Mouse (Mus musculus) gastrocnemius, adult 2 months (tissue): ENCODE measurements at regions not wholly inside any gene's neighbourhood (a gene's known extent, or its start where the extent isn't known, plus 50 kb on each side); places are given as distances from the start of the nearest gene placed in this dataset.

ENCODE experiments used
- DNase-seq: peaks from one replicate; pipeline ENCODE4 v3.0.0; 2022
- H3K27ac ChIP-seq: fragments of 200-600 bp; 2 replicates; pipeline ENCODE4 v1.8.1; 2022; ENCODE audit warnings: mild to moderate bottlenecking
- H3K4me3 ChIP-seq: fragments of 200-600 bp; 2 replicates; pipeline ENCODE4 v1.8.1; 2022; ENCODE audit warnings: mild to moderate bottlenecking, moderate library complexity
- CTCF ChIP-seq: fragments of 200-600 bp; IDR thresholded peaks from 2 replicates; pipeline ENCODE4 v1.8.1; 2022; ENCODE audit warnings: antibody characterized with exemption, mild to moderate bottlenecking, moderate library complexity
- intact Hi-C: fragments of 180-260 bp; cut with DNase I; formaldehyde crosslinking; loops from one replicate; pipeline ENCODE4 v1.15.1; 2025

- no peak for TF ChIP-seq CTCF
- Histone ChIP-seq H3K4me3 (no peak overlapping the region), H3K27ac (no peak overlapping the region)
- intact Hi-C loops = no loop called here
- no peak for DNase-seq
Measured at GRCm38 (mm10) chr2:179080462-179081274, 361.6 kb upstream of the Cdh4 start.

- H3K4me3 ChIP-seq = no peak overlapping the region
- no peak overlapping the region for H3K27ac ChIP-seq
- intact Hi-C loops = no loop called here
- TF ChIP-seq CTCF = no peak
- DNase-seq = no peak
Measured at GRCm38 (mm10) chr2:179086915-179087314, 355.3 kb upstream of the Cdh4 start.

DNA sequence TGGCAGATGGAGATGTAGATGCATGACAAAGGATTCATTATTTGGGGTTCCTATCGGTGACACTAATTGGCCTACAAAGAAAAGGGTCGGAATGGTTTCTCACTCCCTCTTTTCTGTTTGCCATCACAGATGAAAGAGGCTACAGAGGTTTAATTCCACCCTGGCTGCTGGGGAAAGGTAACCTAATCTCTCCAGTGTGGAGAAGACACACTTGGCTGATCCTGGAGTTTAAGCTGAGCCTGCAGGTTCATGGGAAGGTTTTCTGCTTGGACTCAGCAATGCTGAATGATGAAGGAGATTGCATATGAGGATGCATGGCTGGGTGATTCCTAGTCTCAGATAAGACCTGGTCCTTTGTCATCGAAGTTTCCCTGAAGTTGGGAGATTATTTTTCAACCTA lies 350.8 kb upstream of the Cdh4 start:
- no peak for TF ChIP-seq CTCF
- no peak for DNase-seq
- intact Hi-C loops = no loop called here
- Histone ChIP-seq H3K4me3 (no peak overlapping the region), H3K27ac (no peak overlapping the region)

DNA sequence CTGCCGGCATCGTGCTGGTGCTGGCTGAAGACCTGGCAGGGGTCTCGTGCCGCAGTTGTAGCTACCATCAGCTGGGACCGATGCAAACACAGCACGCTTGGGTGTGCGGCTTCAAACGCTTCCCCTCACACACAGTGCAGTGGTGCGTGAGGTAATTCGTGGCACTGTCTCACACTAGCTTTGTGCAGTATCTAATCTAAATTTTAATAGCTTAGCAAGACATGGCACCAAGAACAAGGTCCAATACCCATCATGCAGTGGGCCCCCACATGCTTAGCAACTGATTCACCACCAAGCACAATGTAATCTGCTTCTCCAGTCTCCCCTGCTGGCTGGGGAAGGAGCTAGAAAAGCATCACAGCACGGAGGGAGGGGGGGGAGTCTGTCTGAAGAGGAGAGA lies 348.2 kb upstream of the Cdh4 start:
- no peak for TF ChIP-seq CTCF
- Histone ChIP-seq H3K27ac (no peak overlapping the region), H3K4me3 (no peak overlapping the region)
- DNase-seq = no peak
- intact Hi-C loops = no loop called here

DNA sequence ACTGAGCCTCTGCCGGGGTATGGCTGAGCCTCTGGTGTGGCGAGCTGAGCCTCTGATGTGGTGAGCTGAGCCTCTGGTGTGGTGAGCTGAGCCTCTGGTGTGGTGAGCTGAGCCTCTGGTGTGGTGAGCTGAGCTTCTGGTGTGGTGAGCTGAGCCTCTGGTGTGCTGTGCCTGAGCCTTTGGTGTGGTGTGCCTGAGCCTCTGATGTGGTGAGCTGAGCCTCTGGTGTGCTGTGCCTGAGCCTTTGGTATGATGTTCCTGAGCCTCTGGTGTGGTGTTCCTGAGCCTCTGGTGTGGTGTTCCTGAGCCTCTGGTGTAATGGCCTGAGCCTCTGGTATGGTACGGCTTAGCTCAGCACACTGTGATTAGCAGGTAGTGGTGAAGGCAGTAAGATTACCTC lies 346.2 kb upstream of the Cdh4 start:
- no peak for TF ChIP-seq CTCF
- intact Hi-C loops = no loop called here

DNA sequence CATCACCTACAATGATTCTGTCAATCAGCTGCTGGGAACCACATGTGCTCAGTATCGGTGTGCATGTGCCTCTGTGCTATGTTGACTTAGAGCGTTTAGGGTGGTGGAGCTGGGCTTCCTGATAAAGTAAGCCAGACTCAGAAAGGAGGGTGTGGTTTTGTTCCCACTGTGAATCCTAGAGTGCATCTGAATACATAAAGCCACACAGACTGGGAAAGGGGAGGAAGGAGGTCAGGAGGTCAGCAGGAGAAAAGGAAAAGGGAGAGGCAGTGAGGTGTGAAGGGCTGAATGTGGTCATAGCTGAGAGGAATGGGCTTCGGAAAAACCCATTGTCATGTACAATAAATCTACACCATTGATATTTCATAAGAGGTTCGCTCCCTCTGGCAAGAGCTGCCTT lies 345.4 kb upstream of the Cdh4 start:
- Histone ChIP-seq H3K27ac (no peak overlapping the region), H3K4me3 (no peak overlapping the region)
- no peak for DNase-seq
- TF ChIP-seq CTCF = no peak
- intact Hi-C loops = no loop called here

More for the DNA sequence above, 346.2 kb upstream of the Cdh4 start:
- no peak overlapping the region for H3K4me3 ChIP-seq
- no peak for DNase-seq
- no peak overlapping the region for H3K27ac ChIP-seq

DNA sequence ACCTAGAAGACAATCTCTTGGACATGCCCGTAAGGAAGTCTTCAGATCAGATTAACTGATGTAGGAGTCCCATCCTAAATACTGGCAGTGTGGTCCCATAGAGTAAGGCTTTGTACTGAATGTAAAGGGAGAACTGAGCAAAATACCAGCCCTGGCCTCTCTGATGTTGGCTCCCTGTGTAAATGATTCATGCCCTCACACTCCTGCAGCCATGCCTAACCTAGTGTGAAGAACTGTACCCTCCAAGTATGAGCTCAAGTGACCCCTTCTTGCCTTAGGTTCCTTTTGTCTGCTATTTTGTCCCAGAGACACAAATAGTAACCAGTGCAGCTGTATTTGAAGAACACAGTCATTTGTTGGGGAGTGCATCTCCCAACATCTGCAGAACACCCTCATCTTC lies 342.4 kb upstream of the Cdh4 start:
- intact Hi-C loops = no loop called here
- no peak for TF ChIP-seq CTCF
- no peak for DNase-seq
- Histone ChIP-seq H3K27ac (no peak overlapping the region), H3K4me3 (no peak overlapping the region)

GRCm38 (mm10) chr2:179103114-179103513 lies 339.1 kb upstream of the Cdh4 start:
- no peak for TF ChIP-seq CTCF
- H3K27ac ChIP-seq = no peak overlapping the region
- H3K4me3 ChIP-seq = no peak overlapping the region
- intact Hi-C loops = no loop called here
- DNase-seq = no peak

- intact Hi-C loops = no loop called here
- Histone ChIP-seq H3K4me3 (no peak overlapping the region), H3K27ac (no peak overlapping the region)
- no peak for DNase-seq
- TF ChIP-seq CTCF = no peak
Measured at GRCm38 (mm10) chr2:179112951-179113350, 329.3 kb upstream of the Cdh4 start.

GRCm38 (mm10) chr2:179128018-179128417 lies 314.2 kb upstream of the Cdh4 start:
- Histone ChIP-seq H3K4me3 (no peak overlapping the region), H3K27ac (no peak overlapping the region)
- no peak for TF ChIP-seq CTCF
- intact Hi-C loops = no loop called here
- no peak for DNase-seq

DNA sequence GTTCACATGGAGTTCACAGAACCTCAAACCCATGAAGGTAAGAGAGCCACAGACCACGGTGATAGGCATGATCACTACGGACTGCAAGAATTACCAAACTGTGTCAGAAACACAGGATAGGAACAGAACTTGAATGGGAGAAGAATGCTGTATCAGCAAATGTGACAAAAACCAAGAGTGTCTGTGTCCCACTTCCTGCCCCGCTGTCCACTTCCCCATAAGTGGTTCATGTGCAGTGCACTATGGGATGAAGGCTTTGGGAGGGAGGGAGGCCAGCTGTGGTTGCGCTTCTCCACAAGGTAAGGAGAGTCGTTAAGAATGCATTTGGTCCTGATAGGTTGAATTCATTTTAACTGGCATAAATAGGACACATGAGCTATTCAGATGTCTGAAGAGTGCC lies 313.8 kb upstream of the Cdh4 start:
- TF ChIP-seq CTCF = no peak
- H3K4me3 ChIP-seq = no peak overlapping the region
- H3K27ac ChIP-seq = no peak overlapping the region
- intact Hi-C loops = no loop called here
- DNase-seq = no peak

GRCm38 (mm10) chr2:179131004-179131403 lies 311.2 kb upstream of the Cdh4 start:
- intact Hi-C loops = no loop called here
- no peak for DNase-seq

GRCm38 (mm10) chr2:179142313-179142712 lies 299.9 kb upstream of the Cdh4 start:
- TF ChIP-seq CTCF = no peak
- H3K4me3 ChIP-seq = no peak overlapping the region
- intact Hi-C loops = no loop called here
- no peak for DNase-seq
- no peak overlapping the region for H3K27ac ChIP-seq

More at GRCm38 (mm10) chr2:179131004-179131403, 311.2 kb upstream of the Cdh4 start:
- no peak overlapping the region for H3K4me3 ChIP-seq
- H3K27ac ChIP-seq = no peak overlapping the region
- no peak for TF ChIP-seq CTCF

DNA sequence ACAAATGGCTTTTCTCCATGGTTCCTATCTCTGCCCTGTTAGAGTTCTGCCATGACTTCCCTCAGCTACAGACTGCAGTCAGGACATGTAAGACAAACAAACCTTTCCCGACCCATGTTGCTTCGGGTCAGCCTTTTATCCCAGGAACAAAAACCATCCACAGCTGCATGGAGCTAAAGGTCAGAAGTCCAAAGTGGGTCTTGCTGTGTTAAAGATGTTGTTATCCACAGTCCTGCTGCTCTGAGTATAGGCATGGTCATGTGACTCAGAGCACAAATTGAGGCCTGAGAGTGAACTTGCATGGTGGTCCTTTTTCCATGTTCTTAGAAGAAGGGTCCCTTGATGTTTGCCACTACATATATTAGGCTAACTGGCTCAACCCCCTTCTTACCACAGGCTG lies 296.5 kb upstream of the Cdh4 start:
- DNase-seq = no peak
- intact Hi-C loops = no loop called here
- Histone ChIP-seq H3K27ac (no peak overlapping the region), H3K4me3 (no peak overlapping the region)
- no peak for TF ChIP-seq CTCF
